Mouse (Mus musculus): ENCODE results near the gene Gpc1. TPM values are rescaled to one million over a fixed set of nuclear protein-coding genes. Genes with fewer than 3 reads are reported as not detected.

Gpc1 gene
- polyA plus RNA-seq, 1 experiment = 0.07 TPM

GRCm38 (mm10) chr1:92893896-92894295 is 62.5 kb downstream of the Gpc1 start:
- H3K27me3 ChIP-seq (ENCODE audit: control insufficient read depth) = 0 out of 2 replicates have a peak, but pooled peaks cover 2% of the 10 kb centered on the region
- H3K9me3 ChIP-seq (ENCODE audit: control insufficient read depth, low read length) = peaks cover 9% of the 10 kb centered on the region
- no peaks in the 10 kb centered on the region for H3K4me1 ChIP-seq (ENCODE audit: control insufficient read depth)
- H3K36me3 ChIP-seq (ENCODE audit: control insufficient read depth) = no peaks in the 10 kb centered on the region
- no peak for TF ChIP-seq TAL1 (IDR thresholded peaks at IDR 0.05; ENCODE audit: low read length)
- TF ChIP-seq GATA1 (IDR thresholded peaks at IDR 0.05; ENCODE audit: low read length) = no peak
- no peak overlapping the region for H3K4me3 ChIP-seq (replicated peaks)

- H3K27me3 ChIP-seq (ENCODE audit: control insufficient read depth) = peaks cover 10% of the 10 kb centered on the region
- peaks cover 9% of the 10 kb centered on the region for H3K9me3 ChIP-seq (ENCODE audit: control insufficient read depth, low read length)
- H3K4me3 ChIP-seq (replicated peaks) = no peak overlapping the region
- no peak for TF ChIP-seq GATA1 (IDR thresholded peaks at IDR 0.05; ENCODE audit: low read length)
- no peak for TF ChIP-seq TAL1 (IDR thresholded peaks at IDR 0.05; ENCODE audit: low read length)
- no peaks in the 10 kb centered on the region for H3K36me3 ChIP-seq (ENCODE audit: control insufficient read depth)
- H3K4me1 ChIP-seq (ENCODE audit: control insufficient read depth) = no peaks in the 10 kb centered on the region
Observed at GRCm38 (mm10) chr1:92895089-92895488, 63.6 kb downstream of the Gpc1 start.

GRCm38 (mm10) chr1:92902786-92903185 is 71.3 kb downstream of the Gpc1 start, which contains the start of gene Ankmy1:
Ankmy1 (minus strand) TSS chr1:92902906.
- H3K27me3 ChIP-seq (ENCODE audit: control insufficient read depth) = peaks cover 31% of the 10 kb centered on the region
- peaks cover 25% of the 10 kb centered on the region for H3K4me1 ChIP-seq (ENCODE audit: control insufficient read depth)
- H3K36me3 ChIP-seq (ENCODE audit: control insufficient read depth) = no peaks in the 10 kb centered on the region
- no peak within 1 kb of the TSS for H3K4me3 ChIP-seq (replicated peaks)
- H3K9me3 ChIP-seq (ENCODE audit: control insufficient read depth, low read length) = no peaks in the 10 kb centered on the region
- no peak for TF ChIP-seq GATA1 (IDR thresholded peaks at IDR 0.05; ENCODE audit: low read length)
- no peak for TF ChIP-seq TAL1 (IDR thresholded peaks at IDR 0.05; ENCODE audit: low read length)

- H3K27me3 ChIP-seq (ENCODE audit: control insufficient read depth) = peaks cover 31% of the 10 kb centered on the region
- TF ChIP-seq TAL1 (IDR thresholded peaks at IDR 0.05; ENCODE audit: low read length) (no peak), GATA1 (IDR thresholded peaks at IDR 0.05; ENCODE audit: low read length) (no peak)
- no peak overlapping the region for H3K4me3 ChIP-seq (replicated peaks)
- H3K4me1 ChIP-seq (ENCODE audit: control insufficient read depth) = peaks cover 33% of the 10 kb centered on the region
- H3K36me3 ChIP-seq (ENCODE audit: control insufficient read depth) = no peaks in the 10 kb centered on the region
- H3K9me3 ChIP-seq (ENCODE audit: control insufficient read depth, low read length) = no peaks in the 10 kb centered on the region
Observed at GRCm38 (mm10) chr1:92903627-92904026, 72.2 kb downstream of the Gpc1 start.

GRCm38 (mm10) chr1:92905703-92906310 is 74.4 kb downstream of the Gpc1 start:
- Histone ChIP-seq H3K4me1 (ENCODE audit: control insufficient read depth) (peaks cover 53% of the 10 kb centered on the region), H3K27me3 (ENCODE audit: control insufficient read depth) (peaks cover 17% of the 10 kb centered on the region), H3K36me3 (ENCODE audit: control insufficient read depth) (no peaks in the 10 kb centered on the region), H3K9me3 (ENCODE audit: control insufficient read depth, low read length) (no peaks in the 10 kb centered on the region), H3K4me3 (replicated peaks) (no peak overlapping the region)
- TF ChIP-seq GATA1 (IDR thresholded peaks at IDR 0.05; ENCODE audit: low read length) (no peak), TAL1 (IDR thresholded peaks at IDR 0.05; ENCODE audit: low read length) (no peak)

- Histone ChIP-seq H3K36me3 (ENCODE audit: control insufficient read depth) (no peaks in the 10 kb centered on the region), H3K4me3 (replicated peaks) (peak within 1 kb of the TSS; percentile 85), H3K4me1 (ENCODE audit: control insufficient read depth) (peaks cover 64% of the 10 kb centered on the region), H3K9me3 (ENCODE audit: control insufficient read depth, low read length) (no peaks in the 10 kb centered on the region), H3K27me3 (ENCODE audit: control insufficient read depth) (peaks cover 11% of the 10 kb centered on the region)
- TF ChIP-seq TAL1 (IDR thresholded peaks at IDR 0.05; ENCODE audit: low read length) = no peak
- no peak for TF ChIP-seq GATA1 (IDR thresholded peaks at IDR 0.05; ENCODE audit: low read length)
Observed at GRCm38 (mm10) chr1:92906779-92907631, 75.6 kb downstream of the Gpc1 start, which contains the start of gene Dusp28. Dusp28 (plus strand) TSS chr1:92906981.

- TF ChIP-seq GATA1 (IDR thresholded peaks at IDR 0.05; ENCODE audit: low read length) = no peak
- TF ChIP-seq TAL1 (IDR thresholded peaks at IDR 0.05; ENCODE audit: low read length) = no peak
- Histone ChIP-seq H3K4me1 (ENCODE audit: control insufficient read depth) (peaks cover 70% of the 10 kb centered on the region), H3K27me3 (ENCODE audit: control insufficient read depth) (peaks cover 4% of the 10 kb centered on the region), H3K9me3 (ENCODE audit: control insufficient read depth, low read length) (no peaks in the 10 kb centered on the region), H3K4me3 (replicated peaks) (peak overlapping the region; percentile 85), H3K36me3 (ENCODE audit: control insufficient read depth) (no peaks in the 10 kb centered on the region; the same call in 1 of the 2 replicates)
Observed at GRCm38 (mm10) chr1:92907632-92908360, 76.4 kb downstream of the Gpc1 start.

GRCm38 (mm10) chr1:92908664-92909063 is 77.2 kb downstream of the Gpc1 start:
- H3K4me1 ChIP-seq (ENCODE audit: control insufficient read depth) = peaks cover 69% of the 10 kb centered on the region
- TF ChIP-seq GATA1 (IDR thresholded peaks at IDR 0.05; ENCODE audit: low read length) = no peak
- no peak for TF ChIP-seq TAL1 (IDR thresholded peaks at IDR 0.05; ENCODE audit: low read length)

More at GRCm38 (mm10) chr1:92908664-92909063, 77.2 kb downstream of the Gpc1 start:
- Histone ChIP-seq H3K4me3 (replicated peaks) (no peak overlapping the region), H3K36me3 (ENCODE audit: control insufficient read depth) (peaks cover 3% of the 10 kb centered on the region), H3K9me3 (ENCODE audit: control insufficient read depth, low read length) (no peaks in the 10 kb centered on the region), H3K27me3 (ENCODE audit: control insufficient read depth) (no peaks in the 10 kb centered on the region; the same call in 1 of the 2 replicates)
